Mouse (Mus musculus) small intestine, adult 2 months (tissue): ENCODE measurements around the gene Scaf11. TPM values are rescaled to one million over a fixed set of nuclear protein-coding genes. Genes with fewer than 3 reads are reported as not detected.

Experiments used
- H3K27ac ChIP-seq: fragments of 200-500 bp; 2 replicates; pipeline ENCODE4 v1.5.1; 2012; ENCODE audit warnings: low read depth, low read length, control low read depth, inconsistent platforms; ENCODE audit not compliant: insufficient read depth
- H3K27me3 ChIP-seq: fragments of 200-500 bp; 2 replicates; pipeline ENCODE4 v1.6.1; 2012; ENCODE audit warnings: mild to moderate bottlenecking, moderate library complexity, low read length, inconsistent platforms; ENCODE audit not compliant: control insufficient read depth, insufficient read depth
- H3K36me3 ChIP-seq: fragments of 200-500 bp; 2 replicates; pipeline ENCODE4 v1.6.1; 2012; ENCODE audit warnings: mild to moderate bottlenecking, low read length, control low read depth, inconsistent platforms; ENCODE audit not compliant: control insufficient read depth, insufficient read depth
- H3K4me1 ChIP-seq: fragments of 200-500 bp; 2 replicates; pipeline ENCODE4 v1.6.1; 2012; ENCODE audit warnings: low read length, inconsistent platforms, mixed read lengths; ENCODE audit not compliant: control insufficient read depth, insufficient read depth, insufficient read length
- H3K4me3 ChIP-seq: fragments of 200-500 bp; 2 replicates; pipeline ENCODE4 v1.5.1; 2012; ENCODE audit warnings: low read depth, mild to moderate bottlenecking, control low read depth, inconsistent platforms, low read length, moderate library complexity
- CTCF ChIP-seq: fragments of 200-500 bp; IDR thresholded peaks from 2 replicates; pipeline ENCODE4 v1.5.1; 2012; ENCODE audit warnings: low read depth, mild to moderate bottlenecking, control low read depth, inconsistent platforms, low read length, moderate library complexity, mixed read lengths; ENCODE audit not compliant: insufficient replicate concordance, insufficient read length; ENCODE audit errors: extremely low read depth
- POLR2A ChIP-seq: fragments of 200-500 bp; IDR thresholded peaks from 2 replicates; pipeline ENCODE4 v1.6.1; 2012; ENCODE audit warnings: low read depth, mild to moderate bottlenecking, control low read depth, inconsistent platforms, low read length, moderate library complexity
- WGBS: fragments of 180-500 bp; shearing (Covaris S2); methylation state at CpG from one replicate; pipeline ENCODE4 v1.1.7; 2018; 5-methylcytosine and 5-hydroxymethylcytosine counted together
- polyA plus RNA-seq: library from polyadenylated mRNA; depleted of rRNA; stranded (reverse); fragments of >200 nt; gene quantifications from 2 replicates; pipeline ENCODE4 v1.2.3, GENCODE M21; 2012

Scaf11 gene
- polyA plus RNA-seq, 1 experiment = 14.2 TPM

GRCm38 (mm10) chr15:96434202-96434601, 26.4 kb downstream of the Scaf11 start:
- H3K27me3 ChIP-seq = no peaks in the 10 kb centered on the region
- no peak for TF ChIP-seq CTCF
- TF ChIP-seq POLR2A = no peak
- H3K36me3 ChIP-seq = peaks cover 45% of the 10 kb centered on the region
- 96% methylated on average over 1 of the region's 1 CpGs for WGBS
- no peak overlapping the region for H3K27ac ChIP-seq
- no peak overlapping the region for H3K4me3 ChIP-seq
- no peaks in the 10 kb centered on the region for H3K4me1 ChIP-seq

- Histone ChIP-seq H3K27me3 (no peaks in the 10 kb centered on the region), H3K4me1 (no peaks in the 10 kb centered on the region), H3K36me3 (peaks cover 62% of the 10 kb centered on the region), H3K27ac (no peak overlapping the region), H3K4me3 (no peak overlapping the region)
- 93% methylated on average over 8 of the region's 8 CpGs for WGBS
- no peak for TF ChIP-seq CTCF
Observed at GRCm38 (mm10) chr15:96419920-96420319, 40.7 kb downstream of the Scaf11 start.

- TF ChIP-seq CTCF (no peak), POLR2A (no peak)
- H3K4me1 ChIP-seq = no peaks in the 10 kb centered on the region
- 94% methylated on average over 12 of the region's 12 CpGs for WGBS
- H3K36me3 ChIP-seq = peaks cover 67% of the 10 kb centered on the region
- H3K27ac ChIP-seq = no peak overlapping the region
- no peaks in the 10 kb centered on the region for H3K27me3 ChIP-seq
- H3K4me3 ChIP-seq = no peak overlapping the region
Observed at GRCm38 (mm10) chr15:96418161-96418560, 42.5 kb downstream of the Scaf11 start.

- H3K4me1 ChIP-seq = peaks cover 2% of the 10 kb centered on the region
- WGBS = 94% methylated on average over 6 of the region's 6 CpGs
- TF ChIP-seq POLR2A = no peak
- TF ChIP-seq CTCF = no peak
- H3K27ac ChIP-seq = no peak overlapping the region
- no peak overlapping the region for H3K4me3 ChIP-seq
- no peaks in the 10 kb centered on the region for H3K27me3 ChIP-seq
- H3K36me3 ChIP-seq = peaks cover 23% of the 10 kb centered on the region
Observed at GRCm38 (mm10) chr15:96408717-96409121, 51.9 kb downstream of the Scaf11 start.

- TF ChIP-seq POLR2A = no peak
- no peak for TF ChIP-seq CTCF
- no peak overlapping the region for H3K27ac ChIP-seq
- H3K4me1 ChIP-seq = peaks cover 2% of the 10 kb centered on the region
- 46% methylated on average over 2 of the region's 2 CpGs for WGBS
- H3K4me3 ChIP-seq = no peak overlapping the region
- no peaks in the 10 kb centered on the region for H3K27me3 ChIP-seq
- peaks cover 21% of the 10 kb centered on the region for H3K36me3 ChIP-seq
Observed at GRCm38 (mm10) chr15:96407151-96407550, 53.5 kb downstream of the Scaf11 start.

GRCm38 (mm10) chr15:96406253-96406652, 54.4 kb downstream of the Scaf11 start:
- Histone ChIP-seq H3K27me3 (no peaks in the 10 kb centered on the region), H3K4me1 (peaks cover 2% of the 10 kb centered on the region), H3K27ac (no peak overlapping the region), H3K4me3 (no peak overlapping the region), H3K36me3 (peaks cover 26% of the 10 kb centered on the region)
- 88% methylated on average over 4 of the region's 4 CpGs for WGBS
- TF ChIP-seq CTCF = no peak

GRCm38 (mm10) chr15:96405548-96405947, 55.1 kb downstream of the Scaf11 start:
- H3K27me3 ChIP-seq = no peaks in the 10 kb centered on the region
- peaks cover 2% of the 10 kb centered on the region for H3K4me1 ChIP-seq
- H3K36me3 ChIP-seq = peaks cover 26% of the 10 kb centered on the region
- WGBS = 84% methylated on average over 5 of the region's 5 CpGs
- TF ChIP-seq POLR2A (no peak), CTCF (no peak)
- no peak overlapping the region for H3K4me3 ChIP-seq
- H3K27ac ChIP-seq = no peak overlapping the region

GRCm38 (mm10) chr15:96398333-96398732, 62.3 kb downstream of the Scaf11 start:
- H3K4me1 ChIP-seq = no peaks in the 10 kb centered on the region
- no peak for TF ChIP-seq POLR2A
- TF ChIP-seq CTCF = no peak
- peaks cover 38% of the 10 kb centered on the region for H3K36me3 ChIP-seq
- WGBS = 91% methylated on average over 10 of the region's 10 CpGs
- H3K27me3 ChIP-seq = no peaks in the 10 kb centered on the region
- H3K4me3 ChIP-seq = no peak overlapping the region
- no peak overlapping the region for H3K27ac ChIP-seq
